Mouse (Mus musculus) liver, embryonic 16.5 days (tissue): Measurements from ENCODE around the gene Rsg1. TPM values are rescaled to one million over a fixed set of nuclear protein-coding genes. Genes with fewer than 3 reads are reported as not detected.
A peak's percentile ranks its signal among the peaks of the same experiment; 100 is the strongest.

Source experiments
- ATAC-seq: fragments of 200-750 bp; cut with Nextera tagmentation; 2 replicates; pipeline ENCODE4 v1.8.0; 2017; ENCODE audit warnings: low read depth, mild to moderate bottlenecking, moderate number of reproducible peaks, moderate library complexity
- H3K27ac ChIP-seq: fragments of 300-500 bp; sonication (generic); 2 replicates; pipeline ENCODE4 v1.5.1; 2014; ENCODE audit warnings: mild to moderate bottlenecking, low read length
- H3K27me3 ChIP-seq: fragments of 300-500 bp; sonication (generic); 2 replicates; pipeline ENCODE4 v1.6.1; 2014; ENCODE audit warnings: low read depth, low read length, mixed read lengths; ENCODE audit not compliant: control insufficient read depth, insufficient read depth
- H3K36me3 ChIP-seq: fragments of 300-500 bp; sonication (generic); 2 replicates; pipeline ENCODE4 v1.6.1; 2014; ENCODE audit warnings: mild to moderate bottlenecking; ENCODE audit not compliant: control insufficient read depth, insufficient read depth
- H3K4me1 ChIP-seq: fragments of 300-500 bp; sonication (generic); 2 replicates; pipeline ENCODE4 v1.6.1; 2014; ENCODE audit warnings: low read depth, low read length, mixed read lengths; ENCODE audit not compliant: control insufficient read depth
- H3K4me2 ChIP-seq: fragments of 300-500 bp; sonication (generic); 2 replicates; pipeline ENCODE4 v1.6.1; 2014; ENCODE audit warnings: low read depth, low read length, mixed read lengths
- H3K4me3 ChIP-seq: fragments of 300-500 bp; sonication (generic); 2 replicates; pipeline ENCODE4 v1.5.1; 2014; ENCODE audit warnings: low read depth, mild to moderate bottlenecking, low read length
- H3K9ac ChIP-seq: fragments of 300-500 bp; sonication (generic); 2 replicates; pipeline ENCODE4 v1.6.1; 2014; ENCODE audit warnings: low read depth, low read length
- H3K9me3 ChIP-seq: fragments of 300-500 bp; sonication (generic); replicated peaks from 2 replicates; pipeline ENCODE4 v1.6.1; 2016; ENCODE audit warnings: low read length; ENCODE audit not compliant: control insufficient read depth
- WGBS: fragments of 180-500 bp; shearing (Covaris S2); extraction: QIAGEN DNeasy Blood & Tissue Kit; methylation state at CpG from one replicate; pipeline ENCODE4 v1.1.7; 2014; ENCODE audit not compliant: insufficient replicate concordance; 5-methylcytosine and 5-hydroxymethylcytosine counted together
- polyA plus RNA-seq: library from polyadenylated mRNA; unstranded; fragments of >200 nt; fragmentation: Nextera tagmentation; extraction: Ambion mirVana; gene quantifications from 2 replicates; pipeline ENCODE4 v1.2.1, GENCODE M21; 2015

The Rsg1 gene
- polyA plus RNA-seq, 1 experiment from 2014 or later = 0.99 TPM

GRCm38 (mm10) chr4:141273296-141273695, 59.5 kb downstream of the Rsg1 start:
- Histone ChIP-seq H3K4me1 (peaks cover 10% of the 10 kb centered on the region), H3K9me3 (no peaks in the 10 kb centered on the region), H3K4me3 (no peak overlapping the region), H3K36me3 (no peaks in the 10 kb centered on the region), H3K4me2 (peak overlapping the region; percentile 12; the same call in 1 of the 2 replicates), H3K9ac (no peak overlapping the region), H3K27ac (0 out of 2 replicates have a peak overlapping the region, but pooled peaks have one; percentile 50), H3K27me3 (no peaks in the 10 kb centered on the region)
- WGBS = 19% methylated on average over 12 of the region's 12 CpGs
- peak; percentile 58 for ATAC-seq

- H3K9me3 ChIP-seq = no peaks in the 10 kb centered on the region
- no peaks in the 10 kb centered on the region for H3K36me3 ChIP-seq
- H3K27me3 ChIP-seq = no peaks in the 10 kb centered on the region
- no peak for ATAC-seq
- no peak overlapping the region for H3K4me3 ChIP-seq
- WGBS = 50% methylated on average over 23 of the region's 23 CpGs
- H3K9ac ChIP-seq = no peak overlapping the region
- peaks cover 10% of the 10 kb centered on the region for H3K4me1 ChIP-seq
- H3K27ac ChIP-seq = no peak overlapping the region
- H3K4me2 ChIP-seq = no peak overlapping the region
Measured at GRCm38 (mm10) chr4:141274485-141275341, 61.0 kb downstream of the Rsg1 start.

Other genes with a start within 250 kb of the Rsg1 start
- 15.7 and 18.3 TPM in 2 replicates for gene Atp13a2, start 227.1 kb upstream of the Rsg1 start, polyA plus RNA-seq
- 15.3 and 20.3 TPM in 2 replicates for gene Mfap2, start 203.5 kb upstream of the Rsg1 start, polyA plus RNA-seq
- 0.59 and 0.63 TPM in 2 replicates for gene Crocc, start 153.4 kb upstream of the Rsg1 start, polyA plus RNA-seq
- 87.5 and 93.3 TPM in 2 replicates for gene Necap2, start 135.6 kb upstream of the Rsg1 start, polyA plus RNA-seq
- not detected in 2 replicates for gene Spata21, start 125.6 kb upstream of the Rsg1 start, polyA plus RNA-seq
- gene Szrd1, start 74.2 kb upstream of the Rsg1 start, polyA plus RNA-seq = 18.1 and 19.1 TPM in 2 replicates
- gene Fbxo42, start 66.0 kb upstream of the Rsg1 start, polyA plus RNA-seq = 16.3 and 18.0 TPM in 2 replicates
- gene Arhgef19, start 25.5 kb downstream of the Rsg1 start, polyA plus RNA-seq = 1.1 and 1.3 TPM in 2 replicates
- gene Epha2, start 87.3 kb downstream of the Rsg1 start, polyA plus RNA-seq = 0.53 and 0.93 TPM in 2 replicates
- gene Fam131c, start 154.3 kb downstream of the Rsg1 start, polyA plus RNA-seq = not detected in 2 replicates
- 0.05 TPM in 1 of 2 replicates, not detected in the other for gene Clcnka, start 184.8 kb downstream of the Rsg1 start, polyA plus RNA-seq
- gene Clcnkb, start 202.1 kb downstream of the Rsg1 start, polyA plus RNA-seq = not detected in 2 replicates
- gene Hspb7, start 206.8 kb downstream of the Rsg1 start, polyA plus RNA-seq = 0.22 and 0.97 TPM in 2 replicates
- not detected in 2 replicates for gene Srarp, start 222.1 kb downstream of the Rsg1 start, polyA plus RNA-seq
- gene Zbtb17, start 230.7 kb downstream of the Rsg1 start, polyA plus RNA-seq = 6.6 and 7.9 TPM in 2 replicates